In genomic region chr5:36915256-36915655, GRCm38 (mm10) we compare ENCODE assay signal across 15 mouse cellular contexts. TPM values are rescaled to one million over a fixed set of nuclear protein-coding genes. Genes with fewer than 3 reads are reported as not detected.
"Had no signal": no experiment of that assay in that cellular context is flagged by ENCODE, and none has a peak within 500 bp of the region (broad histone marks: within the 10 kb centered on the region; RNA-seq: fewer than 3 reads in every experiment).

No protein-coding gene starts in this region.

- H3K4me1 ChIP-seq: kidney, embryonic 15.5 days had no signal

- H3K27ac ChIP-seq: kidney, embryonic 15.5 days; left cerebral cortex, adult 2 months; limb, embryonic 13.5 days; liver, embryonic 14.5 days; neural tube, embryonic 13.5 days had no signal

- H3K9ac ChIP-seq: kidney, embryonic 15.5 days; limb, embryonic 13.5 days; liver, embryonic 14.5 days; neural tube, embryonic 13.5 days had no signal

- DNase-seq: kidney, adult 2 months; kidney, postnatal 25 days; lung, adult 18-20 months; midbrain, embryonic 14.5 days; right cerebral cortex, adult 18-20 months; right cerebral cortex, postnatal 25 days; thymus, postnatal 36 days had no signal

- H3K4me2 ChIP-seq: kidney, embryonic 15.5 days; limb, embryonic 13.5 days; neural tube, embryonic 13.5 days had no signal

- H3K27me3 ChIP-seq: neural tube, embryonic 13.5 days had no signal

- H3K9me3 ChIP-seq: kidney, embryonic 15.5 days; limb, embryonic 13.5 days; neural tube, embryonic 13.5 days had no signal

- H3K4me3 ChIP-seq: kidney, embryonic 15.5 days; left cerebral cortex, adult 2 months; limb, embryonic 13.5 days; neural tube, embryonic 13.5 days had no signal

- H3K36me3 ChIP-seq: kidney, embryonic 15.5 days; limb, embryonic 13.5 days; neural tube, embryonic 13.5 days had no signal

RNA-seq across cellular contexts. Expression of gene Ppp2r2c, which starts 46.9 kb away (rescaled TPM):
- total RNA-seq: megakaryocyte-erythroid progenitor cell, adult 5-6 weeks had no signal
- polyA plus RNA-seq: liver, adult 2 months; liver, embryonic 14.5 days; thymus, postnatal 0 days had no signal
